Mouse (Mus musculus) telencephalon, adult 2 months (tissue): ENCODE measurements around the gene Pidd1.

ENCODE experiments used
- DNase-seq: peaks from one replicate; pipeline ENCODE4 v3.0.0-alpha.2; 2011; ENCODE audit warnings: low read depth, low spot score

Gene Pidd1

GRCm38 (mm10) chr7:141443828-141444237 is at the start of gene Pidd1:
Pidd1 (minus strand) TSS chr7:141444025.
- DNase-seq, result no peak

GRCm38 (mm10) chr7:141492738-141493137 is 48.9 kb upstream of the Pidd1 start:
- DNase-seq, result no peak

- DNase-seq, result no peak
Measured at GRCm38 (mm10) chr7:141491151-141491550, 47.3 kb upstream of the Pidd1 start.

GRCm38 (mm10) chr7:141487141-141487540 is 43.3 kb upstream of the Pidd1 start:
- DNase-seq, result no peak

GRCm38 (mm10) chr7:141486239-141486638 is 42.4 kb upstream of the Pidd1 start:
- no peak for DNase-seq

DNA sequence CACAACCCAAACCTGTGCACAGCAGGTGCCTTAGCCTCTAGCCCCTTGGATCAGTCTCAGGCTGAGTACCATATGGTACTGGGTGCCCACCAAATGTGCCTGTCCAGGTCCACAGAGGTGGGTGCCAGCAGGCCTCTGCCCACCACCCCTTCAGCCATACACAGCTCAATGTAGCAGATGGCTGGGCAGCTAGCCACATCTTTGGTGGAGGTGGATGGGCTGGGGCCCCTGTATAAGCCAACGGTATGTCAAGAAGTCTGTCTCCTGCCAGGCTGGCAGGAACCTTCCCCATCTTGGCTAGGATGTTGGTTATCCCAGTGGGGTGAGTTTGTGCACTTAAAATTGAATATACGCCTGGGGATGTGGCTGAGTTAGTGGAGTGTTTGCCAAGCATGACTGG is 41.8 kb upstream of the Pidd1 start:
- DNase-seq, result no peak

GRCm38 (mm10) chr7:141485186-141485585 is 41.4 kb upstream of the Pidd1 start:
- DNase-seq, result no peak

- no peak for DNase-seq
Measured at GRCm38 (mm10) chr7:141484186-141485120, 40.6 kb upstream of the Pidd1 start.

DNA sequence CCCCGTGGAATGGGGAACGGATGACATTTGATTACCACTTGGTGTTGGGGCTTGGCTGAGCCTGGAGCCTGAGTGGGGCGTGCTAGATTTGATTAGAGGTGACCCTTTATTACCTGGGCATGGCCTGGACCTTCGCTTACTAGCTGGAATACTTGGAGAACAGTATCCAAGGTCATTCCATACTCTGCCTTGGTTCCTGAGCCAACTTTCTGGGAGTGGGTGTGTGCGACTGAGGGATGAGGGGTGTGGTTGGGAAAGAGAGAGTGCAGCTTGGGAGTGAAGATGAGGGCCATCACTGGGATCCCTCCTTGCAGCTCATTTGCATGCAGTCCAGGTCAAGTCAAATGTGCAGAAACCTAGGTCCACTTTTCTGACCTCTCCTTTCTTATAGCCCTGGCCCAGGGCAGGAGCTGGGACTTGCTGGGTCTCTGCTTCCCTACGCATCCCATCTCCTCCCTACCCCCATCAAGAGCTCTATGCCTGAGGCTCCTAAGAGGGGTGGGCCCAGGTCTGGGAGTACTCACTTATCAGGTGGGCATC is 39.4 kb upstream of the Pidd1 start:
- no peak for DNase-seq

DNA sequence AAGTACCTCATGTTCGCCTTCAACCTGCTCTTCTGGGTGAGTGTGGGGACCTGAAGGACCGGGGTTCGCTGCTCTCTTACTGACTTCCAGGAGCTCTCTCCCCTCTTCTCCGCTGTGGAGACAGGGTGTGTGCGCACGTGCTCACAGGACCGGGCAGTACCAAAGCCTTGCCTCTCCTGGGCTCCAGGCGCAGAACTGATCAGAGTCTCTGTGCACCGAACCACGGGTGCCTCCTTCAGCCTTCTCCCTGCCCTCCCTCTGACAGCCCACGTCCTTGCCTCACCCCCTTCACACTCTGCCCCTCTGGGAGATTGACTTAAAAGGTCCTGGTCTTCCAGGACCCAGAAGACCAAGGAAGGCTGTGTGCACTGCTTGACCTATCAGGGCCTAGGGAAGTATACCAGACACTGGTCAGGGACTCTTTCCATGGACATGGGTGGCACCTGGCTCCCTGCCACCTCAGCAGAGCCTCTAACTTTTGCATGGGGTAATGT is 38.8 kb upstream of the Pidd1 start:
- no peak for DNase-seq

DNA sequence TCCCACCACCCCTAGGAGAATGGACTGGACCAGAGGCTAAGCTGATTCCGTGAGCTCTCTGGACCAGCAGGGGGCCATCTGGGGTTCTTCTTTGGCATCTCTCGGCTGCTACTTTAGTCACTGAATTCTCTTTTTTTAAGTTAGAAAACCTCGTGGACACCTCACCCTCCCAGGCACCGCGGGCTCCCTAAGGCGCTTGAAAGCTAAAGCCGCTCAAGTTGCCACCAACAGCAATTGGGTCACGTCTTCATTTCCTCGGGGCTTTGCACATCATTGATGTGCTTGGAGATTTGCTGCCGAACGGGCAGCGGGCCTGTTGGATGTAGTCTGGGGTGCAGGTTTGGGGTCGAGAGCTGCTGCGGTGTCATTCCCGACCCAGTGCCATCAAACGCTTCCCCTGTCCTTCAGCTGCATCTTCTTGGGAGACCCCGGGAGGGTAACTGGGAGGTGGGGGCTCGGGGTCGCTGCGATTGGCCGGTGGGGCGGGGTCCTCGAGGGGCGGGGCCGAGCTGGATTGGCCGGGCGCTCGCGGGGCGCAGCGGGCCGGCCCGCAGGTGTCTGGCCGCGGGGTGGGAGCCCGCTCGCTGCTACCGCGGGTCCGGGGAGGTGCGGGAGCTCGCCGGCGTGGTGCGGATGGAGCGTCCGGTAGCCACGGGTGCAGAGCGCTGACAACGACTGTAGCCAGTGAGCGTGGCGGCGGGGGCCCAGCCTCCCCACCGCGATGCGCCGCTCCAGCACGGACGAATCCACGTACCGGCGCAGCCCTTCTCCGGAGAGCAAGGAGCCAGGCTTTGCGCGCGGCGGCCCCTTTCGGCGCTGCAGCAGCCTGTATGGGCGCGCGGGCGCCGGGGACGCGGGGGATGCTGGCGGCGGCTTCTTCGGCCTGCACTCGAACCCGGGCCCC is 37.9 kb upstream of the Pidd1 start:
- no peak for DNase-seq

GRCm38 (mm10) chr7:141480842-141481497 is 37.1 kb upstream of the Pidd1 start:
- peak; percentile 65 for DNase-seq

DNA sequence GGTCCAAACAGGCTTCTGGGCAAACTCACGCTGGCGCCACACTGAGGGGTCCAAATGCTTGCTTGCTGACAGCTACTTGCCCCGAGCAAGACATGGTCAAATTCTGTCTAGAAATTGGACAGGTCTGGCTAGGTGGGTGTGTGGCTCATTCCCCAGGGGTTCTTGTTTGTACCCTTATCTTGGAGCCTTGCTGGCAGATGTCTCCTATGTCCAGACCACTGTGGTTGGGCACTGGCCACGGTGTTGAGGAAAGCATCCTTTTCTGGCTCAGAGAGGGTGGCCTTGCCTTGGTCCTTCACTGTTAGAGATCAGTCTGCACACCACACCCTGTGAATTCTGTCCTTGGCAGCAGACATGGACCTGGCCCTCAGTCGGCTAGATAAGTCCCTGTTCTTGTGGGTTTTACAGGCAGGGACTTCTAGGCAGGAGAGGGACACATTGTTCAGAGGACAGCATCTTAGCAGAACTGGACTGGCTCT is 34.5 kb upstream of the Pidd1 start:
- no peak for DNase-seq

GRCm38 (mm10) chr7:141477578-141478269 is 33.9 kb upstream of the Pidd1 start:
- no peak for DNase-seq

GRCm38 (mm10) chr7:141476981-141477370 is 33.2 kb upstream of the Pidd1 start:
- no peak for DNase-seq

- no peak for DNase-seq
Measured at GRCm38 (mm10) chr7:141476226-141476980, 32.6 kb upstream of the Pidd1 start.

DNA sequence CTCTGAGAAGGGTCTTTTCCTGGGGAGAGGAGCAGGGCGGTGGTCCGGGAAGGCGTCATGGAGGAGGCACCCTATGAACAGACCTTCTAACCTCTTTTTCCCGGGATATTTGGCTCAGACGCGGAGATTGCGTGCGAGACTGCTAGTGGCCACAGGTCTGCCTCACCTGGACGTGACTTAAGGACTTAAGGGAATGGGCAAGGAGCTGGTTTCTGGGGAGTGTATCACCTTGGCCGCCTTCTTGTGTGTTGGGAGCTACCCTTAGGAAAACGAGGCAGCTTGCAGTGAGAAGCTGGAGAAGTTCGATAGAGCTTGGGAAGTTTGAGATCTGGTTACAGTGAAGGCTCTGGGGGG is 32.0 kb upstream of the Pidd1 start:
- no peak for DNase-seq

- DNase-seq, result no peak
Measured at GRCm38 (mm10) chr7:141475011-141475804, 31.4 kb upstream of the Pidd1 start, which contains the start of the genes Polr2l and Tspan4. Polr2l (minus strand) TSS chr7:141475132. Tspan4 (plus strand) TSS chr7:141475240.

DNA sequence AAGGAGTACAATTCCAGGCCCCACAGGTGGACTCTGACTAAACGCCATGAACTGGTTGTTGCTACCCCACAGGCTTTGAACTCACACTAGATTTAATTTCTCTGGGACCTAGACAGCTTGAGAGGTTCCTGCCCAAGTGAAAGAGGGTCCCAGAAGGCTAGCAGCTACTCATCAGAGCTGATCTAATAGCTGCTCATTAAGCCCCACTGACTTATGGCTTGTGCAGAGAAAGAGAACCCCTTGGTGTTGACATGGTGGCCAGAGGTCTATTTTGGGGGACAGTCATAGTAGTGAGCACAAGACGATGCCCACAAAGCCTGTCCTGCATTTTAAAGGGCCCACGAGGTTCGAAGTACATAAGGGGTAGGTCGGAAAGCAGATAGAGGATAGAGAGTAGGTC is 30.3 kb upstream of the Pidd1 start:
- DNase-seq, result no peak
